Mouse (Mus musculus) kidney, embryonic 15.5 days (tissue): Measurements from ENCODE around the gene Cs. TPM values are rescaled to one million over a fixed set of nuclear protein-coding genes. Genes with fewer than 3 reads are reported as not detected.

ENCODE experiments used
- ATAC-seq: fragments of 200-750 bp; cut with Nextera tagmentation; replicated peaks from 2 replicates; pipeline ENCODE4 v1.8.0; 2017; ENCODE audit warnings: moderate TSS enrichment; ENCODE audit not compliant: low FRiP score
- H3K27ac ChIP-seq: fragments of 300-500 bp; sonication (generic); 2 replicates; pipeline ENCODE4 v1.5.1; 2015; ENCODE audit warnings: mild to moderate bottlenecking, inconsistent platforms
- H3K27me3 ChIP-seq: fragments of 300-500 bp; sonication (generic); 2 replicates; pipeline ENCODE4 v1.6.1; 2015; ENCODE audit warnings: inconsistent platforms
- H3K36me3 ChIP-seq: fragments of 300-500 bp; sonication (generic); 2 replicates; pipeline ENCODE4 v1.6.1; 2015; ENCODE audit warnings: inconsistent platforms
- H3K4me1 ChIP-seq: fragments of 300-500 bp; sonication (generic); 2 replicates; pipeline ENCODE4 v1.6.1; 2015; ENCODE audit warnings: inconsistent platforms
- H3K4me2 ChIP-seq: fragments of 300-500 bp; sonication (generic); 2 replicates; pipeline ENCODE4 v1.6.1; 2015; ENCODE audit warnings: moderate library complexity, mild to moderate bottlenecking, inconsistent platforms
- H3K4me3 ChIP-seq: fragments of 300-500 bp; sonication (generic); replicated peaks from 2 replicates; pipeline ENCODE4 v1.5.1; 2015; ENCODE audit warnings: mild to moderate bottlenecking, inconsistent platforms
- H3K9ac ChIP-seq: fragments of 300-500 bp; sonication (generic); 2 replicates; pipeline ENCODE4 v1.6.1; 2015; ENCODE audit warnings: mild to moderate bottlenecking, inconsistent platforms
- H3K9me3 ChIP-seq: fragments of 300-500 bp; sonication (generic); replicated peaks from 2 replicates; pipeline ENCODE4 v1.6.1; 2016; ENCODE audit warnings: inconsistent platforms
- WGBS: fragments of 180-500 bp; shearing (Covaris S2); methylation state at CpG from one replicate; pipeline ENCODE4 v1.1.7; 2015; ENCODE audit warnings: mixed read lengths; 5-methylcytosine and 5-hydroxymethylcytosine counted together
- polyA plus RNA-seq: library from polyadenylated mRNA; unstranded; fragments of >200 nt; fragmentation: Nextera tagmentation; extraction: Ambion mirVana; gene quantifications from 2 replicates; pipeline ENCODE4 v1.2.1, GENCODE M21; 2015

Cs gene
- polyA plus RNA-seq, 1 experiment from 2014 or later, result 214 TPM

DNA sequence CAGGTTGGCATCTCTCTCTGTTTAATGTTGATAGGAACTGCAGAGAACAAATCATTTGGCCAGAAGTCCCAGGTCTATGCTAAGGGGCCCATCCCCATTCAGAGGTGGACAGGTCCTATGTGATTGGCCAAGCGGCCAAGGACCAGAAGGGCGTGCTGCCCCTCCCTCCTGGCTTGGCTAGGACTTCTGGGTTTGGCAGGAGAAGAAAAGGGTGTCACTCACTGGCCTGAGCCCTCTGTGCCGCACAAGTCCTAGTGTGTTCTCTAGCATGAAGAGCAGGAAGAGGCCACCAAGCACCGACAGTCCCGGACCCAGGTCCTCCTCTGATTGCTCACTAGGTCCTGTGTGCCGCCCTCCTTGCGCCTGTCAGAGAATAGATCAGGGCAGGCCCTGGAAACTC lies 59.9 kb downstream of the Cs start:
- peaks cover 34% of the 10 kb centered on the region for H3K4me1 ChIP-seq
- H3K27ac ChIP-seq, result no peak overlapping the region
- no peak overlapping the region for H3K4me2 ChIP-seq
- H3K9me3 ChIP-seq, result no peaks in the 10 kb centered on the region
- no peak overlapping the region for H3K9ac ChIP-seq
- no peak overlapping the region for H3K4me3 ChIP-seq
- ATAC-seq, result no peak
- 55% methylated on average over 7 of the region's 7 CpGs for WGBS
- no peaks in the 10 kb centered on the region for H3K27me3 ChIP-seq
- peaks cover 47% of the 10 kb centered on the region for H3K36me3 ChIP-seq

DNA sequence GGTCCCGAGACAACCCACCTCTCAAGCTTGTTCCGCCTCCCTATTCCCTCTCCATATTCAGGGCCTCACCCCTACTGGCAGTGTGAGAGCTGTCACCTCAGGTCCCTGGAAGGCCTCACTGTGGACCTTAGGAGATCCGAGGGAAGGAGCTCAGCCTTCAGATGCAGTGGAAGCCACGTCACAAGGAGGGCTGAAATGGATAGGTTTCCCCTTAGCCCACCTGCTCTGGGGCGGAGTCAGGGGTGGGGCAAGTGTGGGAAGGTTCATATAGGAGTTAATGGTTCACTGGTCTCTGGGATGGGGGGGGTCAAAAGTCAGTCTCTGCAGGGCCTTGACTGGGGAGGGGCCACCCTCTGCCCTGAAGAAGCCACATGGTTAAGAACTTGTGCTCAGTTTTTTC lies 62.8 kb downstream of the Cs start:
- Histone ChIP-seq H3K4me1 (peaks cover 29% of the 10 kb centered on the region), H3K27me3 (no peaks in the 10 kb centered on the region), H3K4me2 (peak overlapping the region; percentile 48), H3K9me3 (no peaks in the 10 kb centered on the region), H3K4me3 (peak overlapping the region; percentile 29), H3K36me3 (peaks cover 19% of the 10 kb centered on the region), H3K9ac (no peak overlapping the region), H3K27ac (peak overlapping the region; percentile 66)
- 20% methylated on average over 5 of the region's 5 CpGs for WGBS
- peak; percentile 83 for ATAC-seq

DNA sequence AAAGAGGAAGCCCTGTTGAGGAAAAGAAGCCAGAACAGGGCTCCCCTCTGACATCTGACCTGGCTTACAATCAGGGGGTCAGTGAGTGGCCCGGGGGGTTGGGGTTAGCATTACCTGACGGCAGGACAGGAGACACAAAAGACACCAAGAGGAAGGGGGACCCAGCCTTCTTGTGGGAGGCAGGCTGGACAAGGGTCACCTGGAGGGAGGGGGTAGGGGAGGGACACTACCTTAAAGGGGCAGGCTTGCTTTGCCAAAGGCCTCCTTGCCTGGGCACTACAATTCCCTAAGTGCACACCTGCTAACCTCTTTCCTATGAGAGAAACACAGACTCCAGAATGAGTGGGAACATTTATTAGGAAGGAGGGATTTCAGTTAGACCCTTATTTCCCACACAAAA lies 63.5 kb downstream of the Cs start, which contains the start of gene Slc39a5:
Slc39a5 (minus strand) TSS at position 174 of the 400 bp plus-strand sequence.
- peak within 1 kb of the TSS; percentile 48 for H3K4me2 ChIP-seq
- H3K27me3 ChIP-seq, result no peaks in the 10 kb centered on the region
- H3K27ac ChIP-seq, result peak within 1 kb of the TSS; percentile 66
- peak within 1 kb of the TSS; percentile 29 for H3K4me3 ChIP-seq
- peaks cover 19% of the 10 kb centered on the region for H3K36me3 ChIP-seq
- peaks cover 29% of the 10 kb centered on the region for H3K4me1 ChIP-seq
- 14% methylated on average over 2 of the region's 2 CpGs for WGBS
- ATAC-seq, result no peak; the same call in 1 of the 2 replicates
- no peaks in the 10 kb centered on the region for H3K9me3 ChIP-seq
- H3K9ac ChIP-seq, result no peak within 1 kb of the TSS

GRCm38 (mm10) chr10:128401638-128402037 lies 64.1 kb downstream of the Cs start:
- H3K4me3 ChIP-seq, result no peak overlapping the region
- ATAC-seq, result no peak
- no peaks in the 10 kb centered on the region for H3K9me3 ChIP-seq
- no peak overlapping the region for H3K9ac ChIP-seq
- H3K4me2 ChIP-seq, result no peak overlapping the region
- H3K4me1 ChIP-seq, result peaks cover 25% of the 10 kb centered on the region
- 78% methylated on average over 9 of the region's 9 CpGs for WGBS
- no peak overlapping the region for H3K27ac ChIP-seq
- peaks cover 19% of the 10 kb centered on the region for H3K36me3 ChIP-seq
- H3K27me3 ChIP-seq, result no peaks in the 10 kb centered on the region

DNA sequence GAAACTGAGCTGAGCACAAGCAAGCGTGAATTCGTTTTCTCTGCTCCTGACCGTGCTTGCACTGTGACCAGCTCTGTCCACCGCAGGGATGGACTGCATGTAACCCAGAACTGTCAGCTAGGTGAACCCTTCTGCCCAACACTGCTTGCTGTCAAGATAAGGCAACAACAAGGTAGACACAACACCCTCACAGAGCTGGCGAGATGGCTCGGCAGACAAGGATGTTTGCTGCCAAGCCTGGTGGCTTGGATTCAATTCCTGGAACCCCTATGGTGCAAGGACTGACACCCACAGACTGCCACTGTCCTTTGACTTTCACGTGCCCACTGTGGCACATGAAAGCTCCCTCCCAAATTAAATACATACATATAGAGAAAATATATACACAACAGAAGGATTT lies 66.4 kb downstream of the Cs start:
- Histone ChIP-seq H3K4me2 (no peak overlapping the region), H3K9ac (no peak overlapping the region), H3K27me3 (no peaks in the 10 kb centered on the region), H3K36me3 (peaks cover 21% of the 10 kb centered on the region), H3K4me1 (peaks cover 31% of the 10 kb centered on the region), H3K27ac (no peak overlapping the region), H3K9me3 (no peaks in the 10 kb centered on the region), H3K4me3 (no peak overlapping the region)
- no peak for ATAC-seq
- 85% methylated on average over 7 of the region's 7 CpGs for WGBS

DNA sequence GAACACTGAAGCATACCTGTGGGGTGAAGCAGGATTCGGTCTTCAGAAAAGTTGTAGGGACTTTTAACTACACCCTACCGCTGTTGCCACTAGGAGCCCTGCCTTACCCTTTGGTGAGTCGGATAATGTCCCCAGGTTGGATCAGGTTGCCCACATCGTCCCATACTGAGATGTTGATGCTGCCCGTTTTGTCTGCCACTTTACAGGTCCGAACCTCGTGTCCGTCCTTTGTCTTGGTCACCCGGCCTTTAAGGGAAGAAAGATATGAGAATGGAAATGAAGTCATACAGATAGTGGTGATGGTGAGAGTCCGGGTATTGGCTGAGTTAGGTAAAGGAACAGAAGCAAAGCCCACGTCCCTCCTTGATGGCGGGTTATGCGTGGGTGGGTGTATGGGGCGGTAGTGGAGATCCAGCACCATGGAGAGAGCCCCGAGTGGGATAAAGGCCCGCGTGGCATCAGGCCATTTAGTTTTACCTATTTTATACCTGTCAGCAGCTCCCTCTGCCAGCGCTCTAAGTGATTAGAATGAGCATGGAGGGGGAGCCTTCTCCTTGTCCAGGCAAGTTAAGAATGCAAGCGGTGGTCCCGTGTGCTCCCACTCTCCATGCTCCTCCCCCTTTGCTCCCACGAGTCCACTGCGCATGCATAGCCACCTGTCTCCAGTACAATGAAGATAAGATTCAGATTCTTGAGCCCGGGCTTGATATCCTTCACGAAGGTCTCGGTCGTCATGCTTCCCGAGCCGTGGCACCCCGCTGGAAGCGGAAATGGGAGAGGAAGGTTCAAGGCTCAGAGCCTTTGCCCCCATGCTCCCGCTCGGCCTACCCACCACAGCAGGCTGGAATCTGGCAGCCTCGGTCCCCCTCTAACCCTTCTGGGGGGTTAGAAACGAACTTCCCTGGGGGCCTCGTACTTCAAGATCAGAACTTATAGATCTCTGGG lies 71.3 kb downstream of the Cs start:
- H3K4me1 ChIP-seq, result peaks cover 46% of the 10 kb centered on the region
- H3K4me3 ChIP-seq, result peak overlapping the region; percentile 67
- peak overlapping the region; percentile 61 for H3K9ac ChIP-seq
- H3K27me3 ChIP-seq, result no peaks in the 10 kb centered on the region
- no peaks in the 10 kb centered on the region for H3K9me3 ChIP-seq
- 16% methylated on average over 35 of the region's 35 CpGs for WGBS
- H3K4me2 ChIP-seq, result peak overlapping the region; percentile 96
- ATAC-seq, result no peak
- H3K36me3 ChIP-seq, result peaks cover 26% of the 10 kb centered on the region
- H3K27ac ChIP-seq, result peak overlapping the region; percentile 34

DNA sequence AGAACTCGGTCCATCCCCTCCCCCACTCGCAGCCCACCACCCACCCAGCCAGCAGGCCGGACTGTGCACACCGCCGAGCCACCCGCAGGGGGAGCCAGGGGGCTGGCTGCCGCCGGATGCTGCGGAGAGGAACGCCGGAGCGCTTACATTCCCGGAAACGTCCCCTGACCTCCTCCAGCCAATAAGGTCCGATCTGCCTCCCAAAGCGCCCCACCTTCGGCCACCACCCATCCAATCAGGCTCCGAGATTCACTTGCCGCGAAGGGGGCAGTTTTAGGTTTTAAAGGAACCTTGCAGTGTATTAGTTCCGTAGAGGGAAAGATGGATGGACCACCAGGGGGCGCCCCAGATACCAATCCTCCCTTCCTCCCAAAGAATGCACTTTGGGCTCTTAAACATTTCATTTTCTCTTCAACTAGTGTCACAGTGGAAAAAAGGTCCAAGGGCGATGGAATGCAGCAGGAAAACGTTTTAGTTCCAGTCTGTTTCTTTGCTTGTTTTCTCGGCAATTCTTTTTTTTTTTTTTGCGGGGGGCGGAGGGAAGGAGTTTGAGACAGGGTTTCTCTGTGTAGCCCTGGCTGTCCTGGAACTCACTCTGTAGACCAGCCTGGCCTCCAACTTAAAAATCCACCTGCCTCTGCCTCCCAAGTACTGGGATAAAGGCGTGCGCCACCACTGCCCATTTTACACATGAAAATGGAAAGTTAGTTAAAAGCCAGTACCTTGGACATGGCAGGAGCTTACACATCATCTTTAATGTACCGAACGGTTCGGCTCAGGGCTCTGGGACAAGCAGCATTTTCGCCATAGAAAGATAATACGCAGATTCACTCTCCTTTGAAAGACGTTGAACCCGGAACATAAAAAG lies 72.4 kb downstream of the Cs start:
- H3K9me3 ChIP-seq, result no peaks in the 10 kb centered on the region
- H3K27me3 ChIP-seq, result no peaks in the 10 kb centered on the region
- WGBS, result 6% methylated on average over 36 of the region's 36 CpGs
- peak overlapping the region; percentile 97 for H3K27ac ChIP-seq
- peak; percentile 88 for ATAC-seq
- peaks cover 56% of the 10 kb centered on the region for H3K4me1 ChIP-seq
- H3K36me3 ChIP-seq, result peaks cover 36% of the 10 kb centered on the region
- H3K4me2 ChIP-seq, result peak overlapping the region; percentile 96
- H3K9ac ChIP-seq, result peak overlapping the region; percentile 78
- H3K4me3 ChIP-seq, result peak overlapping the region; percentile 67

GRCm38 (mm10) chr10:128410560-128410845 lies 73.0 kb downstream of the Cs start:
- Histone ChIP-seq H3K4me3 (peak overlapping the region; percentile 67), H3K4me2 (peak overlapping the region; percentile 92), H3K9ac (peak overlapping the region; percentile 78), H3K27ac (peak overlapping the region; percentile 97), H3K4me1 (peaks cover 57% of the 10 kb centered on the region), H3K36me3 (peaks cover 39% of the 10 kb centered on the region), H3K27me3 (no peaks in the 10 kb centered on the region), H3K9me3 (no peaks in the 10 kb centered on the region)
- 14% methylated on average over 4 of the region's 4 CpGs for WGBS
- no peak for ATAC-seq

DNA sequence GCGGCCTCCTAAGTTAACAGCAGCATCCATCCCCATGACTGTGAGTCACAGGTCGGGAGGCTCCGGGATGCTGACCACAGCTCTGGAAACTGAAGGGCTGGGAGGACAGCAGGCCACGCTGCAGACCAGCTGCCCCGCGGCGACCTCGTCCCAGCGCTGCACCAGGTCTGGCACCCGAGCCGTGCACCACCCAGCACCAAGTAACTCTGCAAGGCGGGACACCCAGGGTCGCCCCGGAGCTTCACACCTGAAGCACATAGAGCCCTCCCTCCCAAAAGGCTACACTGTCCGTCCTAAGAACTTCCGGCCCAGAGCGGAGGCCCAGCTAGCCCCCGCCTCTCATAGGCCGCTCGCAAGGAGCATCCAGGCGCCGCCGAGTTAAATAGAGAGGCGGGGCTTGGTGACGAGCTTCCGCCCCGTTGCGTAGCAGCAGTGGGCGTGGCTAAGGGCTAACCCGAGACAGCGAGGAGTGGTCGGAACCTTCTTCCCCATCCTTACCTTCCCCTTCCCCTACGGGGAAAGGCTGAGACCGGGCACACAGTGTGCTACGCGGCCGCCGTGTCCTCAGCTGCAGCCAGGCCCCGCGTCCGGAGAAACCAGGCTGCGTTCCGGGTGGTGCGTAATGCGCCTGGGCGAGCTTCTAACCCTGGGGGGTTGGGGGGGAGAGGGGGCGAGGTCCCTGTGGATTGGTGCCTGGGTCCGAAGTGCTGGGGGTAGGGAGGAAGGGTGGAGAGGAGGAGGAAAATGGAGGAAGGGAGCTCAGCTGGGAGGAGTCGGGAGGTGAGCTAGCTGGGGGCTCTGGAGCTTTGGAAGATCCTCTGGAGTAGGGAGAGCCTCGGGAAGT lies 73.9 kb downstream of the Cs start, which contains the start of the genes Nabp2 and Rnf41:
Nabp2 (minus strand) TSS at position 282 of the 844 bp plus-strand sequence.
Rnf41 (plus strand) TSS at position 447 of the 844 bp plus-strand sequence.
- peak; percentile 91 for ATAC-seq
- Histone ChIP-seq H3K36me3 (peaks cover 39% of the 10 kb centered on the region), H3K4me1 (peaks cover 57% of the 10 kb centered on the region), H3K27me3 (no peaks in the 10 kb centered on the region), H3K9me3 (no peaks in the 10 kb centered on the region), H3K4me2 (peak within 1 kb of the TSS; percentile 92), H3K4me3 (peak within 1 kb of the TSS; percentile 67), H3K27ac (peak within 1 kb of the TSS; percentile 97), H3K9ac (peak within 1 kb of the TSS; percentile 78)
- under 1% methylated on average over 50 of the region's 50 CpGs for WGBS

GRCm38 (mm10) chr10:128412055-128412381 lies 74.5 kb downstream of the Cs start:
- WGBS, result under 1% methylated on average over 14 of the region's 14 CpGs
- H3K4me1 ChIP-seq, result peaks cover 57% of the 10 kb centered on the region
- no peaks in the 10 kb centered on the region for H3K9me3 ChIP-seq
- peaks cover 43% of the 10 kb centered on the region for H3K36me3 ChIP-seq
- peak overlapping the region; percentile 67 for H3K4me3 ChIP-seq
- peak overlapping the region; percentile 78 for H3K9ac ChIP-seq
- H3K4me2 ChIP-seq, result peak overlapping the region; percentile 92
- peak overlapping the region; percentile 97 for H3K27ac ChIP-seq
- no peak for ATAC-seq
- H3K27me3 ChIP-seq, result no peaks in the 10 kb centered on the region
